Mouse (Mus musculus) heart, postnatal 10 days (tissue): ENCODE measurements at regions not wholly inside any gene's neighbourhood (a gene's known extent, or its start where the extent isn't known, plus 50 kb on each side); places are given as distances from the start of the nearest gene placed in this dataset.

Experiments
- DNase-seq, 2 experiments: peaks; one replicate each; pipeline ENCODE4 v3.0.0; 2021
- intact Hi-C: fragments of 180-260 bp; cut with DNase I; formaldehyde crosslinking; loops from one replicate; pipeline ENCODE4 v1.15.1; 2025

GRCm38 (mm10) chr15:18189622-18190308, 629.0 kb upstream of the Cdh10 start:
- intact Hi-C loops, result no loop called here
- DNase-seq, result peak in 1 of 2 experiments; percentile 1

GRCm38 (mm10) chr15:18190490-18190889, 628.3 kb upstream of the Cdh10 start:
- DNase-seq, result no peak
- intact Hi-C loops, result no loop called here

DNA sequence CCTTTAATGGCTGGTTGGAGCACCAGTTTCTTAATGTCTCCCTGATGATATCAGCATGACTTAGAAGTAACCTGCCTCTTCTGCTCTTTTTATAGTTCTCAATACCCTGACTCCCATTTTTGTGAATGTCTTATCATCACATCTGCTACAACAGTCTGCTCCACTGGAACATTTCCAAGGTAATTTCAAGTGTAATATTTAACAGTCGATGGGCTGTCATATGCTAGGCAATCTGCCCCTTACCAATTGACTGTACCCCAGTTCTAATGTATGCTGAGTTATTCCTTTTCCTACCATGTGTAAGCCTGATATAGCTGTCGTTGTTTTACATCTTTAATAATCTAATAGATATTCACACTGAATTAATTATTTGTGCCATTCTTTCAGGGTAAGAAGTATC, 607.6 kb upstream of the Cdh10 start:
- intact Hi-C loops, result no loop called here
- DNase-seq, result no peak

DNA sequence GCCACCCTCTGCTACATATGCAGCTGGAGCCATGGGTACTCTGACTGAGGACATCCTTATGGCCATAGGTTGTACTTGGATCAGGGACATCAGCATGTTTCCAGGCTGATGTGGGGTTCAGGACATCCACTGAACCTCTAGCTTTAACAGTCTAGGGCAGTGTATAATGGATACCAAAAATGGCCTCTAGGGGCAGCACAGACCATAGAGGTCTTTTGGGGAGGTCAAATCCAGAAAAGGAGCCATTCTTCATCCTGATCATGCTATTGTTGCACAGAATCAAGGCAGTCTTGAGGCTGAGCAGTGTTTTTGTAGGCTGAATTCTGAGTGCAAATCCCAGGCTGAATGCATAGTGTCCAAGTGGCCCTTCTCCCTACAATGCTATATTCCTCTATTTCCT, 598.8 kb upstream of the Cdh10 start:
- DNase-seq, result no peak
- intact Hi-C loops, result no loop called here
